Mouse (Mus musculus) urinary bladder, adult 18-20 months (tissue): ENCODE data around the gene Gm21698.
"Not testable (repeated sequence)": the region's sequence is repeated elsewhere in the genome, so short reads cannot be mapped to it uniquely, and the experiment has no call there.

Experiments used
- DNase-seq, 2 experiments: peaks; one replicate each; pipeline ENCODE4 v3.0.0; 2022; ENCODE audit warnings: low spot score in 2 of 2, mixed read lengths in 2 of 2

Gm21698 gene

DNA sequence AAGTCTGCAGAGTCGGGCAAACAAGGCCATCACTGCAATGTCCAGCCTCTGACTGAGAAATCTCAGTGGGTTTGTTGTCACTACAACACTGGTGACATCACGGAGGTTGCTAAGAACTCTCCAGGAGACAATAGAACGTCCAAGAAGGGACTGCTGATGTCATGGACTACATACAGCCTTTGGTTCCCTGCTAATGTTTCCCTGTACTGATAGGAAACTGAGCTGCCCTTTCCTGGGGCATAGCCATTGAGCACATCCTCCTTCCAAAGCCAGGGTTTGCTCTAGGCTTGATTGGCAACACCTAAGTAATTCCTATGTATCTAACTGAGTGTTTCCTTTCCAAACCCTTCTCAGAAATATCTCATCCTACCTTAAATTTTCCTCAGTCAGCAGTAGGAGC is at the start of gene Gm21698:
Gm21698 (minus strand) TSS at position 101 of the 400 bp plus-strand sequence.
- not testable (repeated sequence) for DNase-seq

DNA sequence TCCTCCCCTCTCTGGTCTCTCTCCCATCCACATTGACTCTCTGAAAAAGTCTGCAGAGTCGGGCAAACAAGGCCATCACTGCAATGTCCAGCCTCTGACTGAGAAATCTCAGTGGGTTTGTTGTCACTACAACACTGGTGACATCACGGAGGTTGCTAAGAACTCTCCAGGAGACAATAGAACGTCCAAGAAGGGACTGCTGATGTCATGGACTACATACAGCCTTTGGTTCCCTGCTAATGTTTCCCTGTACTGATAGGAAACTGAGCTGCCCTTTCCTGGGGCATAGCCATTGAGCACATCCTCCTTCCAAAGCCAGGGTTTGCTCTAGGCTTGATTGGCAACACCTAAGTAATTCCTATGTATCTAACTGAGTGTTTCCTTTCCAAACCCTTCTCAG is 34.4 kb upstream of the Gm21698 start, which contains the start of gene Gm5862:
Gm5862 (minus strand) TSS at position 101 of the 400 bp plus-strand sequence.
- not testable (repeated sequence) for DNase-seq

GRCm38 (mm10) chr5:26007697-26008096 is 19.2 kb upstream of the Gm21698 start:
- not testable (repeated sequence) for DNase-seq

- DNase-seq: peak in 1 of 2 experiments; percentile 9
Observed at GRCm38 (mm10) chr5:26006937-26007695, 18.7 kb upstream of the Gm21698 start.

- DNase-seq: not testable (repeated sequence)
Observed at GRCm38 (mm10) chr5:26004698-26005097, 16.2 kb upstream of the Gm21698 start, which contains the start of gene Gm1979. TSS of gene Gm1979 (minus strand) at chr5:26004798.

GRCm38 (mm10) chr5:25972563-25972962 is 15.9 kb downstream of the Gm21698 start, which contains the start of gene Gm21680:
TSS of gene Gm21680 (minus strand) at chr5:25972663.
- not testable (repeated sequence) for DNase-seq

DNA sequence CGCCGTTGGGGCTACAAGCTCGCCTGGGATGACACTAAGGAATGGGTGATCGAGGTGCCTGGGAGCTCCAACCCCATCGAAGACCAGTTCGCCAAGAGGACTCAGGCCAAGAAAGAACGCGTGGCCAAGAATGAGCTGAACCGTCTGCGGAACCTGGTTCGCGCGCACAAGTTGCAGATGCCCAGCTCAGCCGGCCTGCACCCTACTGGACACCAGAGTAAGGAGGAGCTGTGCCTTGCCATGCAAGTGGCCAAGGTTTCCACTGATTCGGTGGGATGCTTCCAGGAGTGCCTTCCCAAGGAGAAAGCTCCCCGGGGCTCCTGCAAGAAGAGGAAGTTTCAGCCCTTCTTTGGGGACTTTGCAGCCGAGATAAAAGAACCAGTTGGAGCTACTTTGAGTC is 31.4 kb downstream of the Gm21698 start:
- not testable (repeated sequence) for DNase-seq

GRCm38 (mm10) chr5:25956611-25957010 is 31.8 kb downstream of the Gm21698 start:
- DNase-seq: not testable (repeated sequence)

- DNase-seq: not testable (repeated sequence)
Observed at GRCm38 (mm10) chr5:25954317-25954716, 34.1 kb downstream of the Gm21698 start, which contains the start of gene Gm21671. TSS of gene Gm21671 (minus strand) at chr5:25954417.

GRCm38 (mm10) chr5:25945391-25945790 is 43.1 kb downstream of the Gm21698 start:
- DNase-seq: not testable (repeated sequence)

GRCm38 (mm10) chr5:25942281-25942680 is 46.2 kb downstream of the Gm21698 start, which contains the start of gene Gm21663:
TSS of gene Gm21663 (minus strand) at chr5:25942381.
- not testable (repeated sequence) for DNase-seq
